Mouse (Mus musculus): ENCODE measurements at regions not wholly inside any gene's neighbourhood (a gene's known extent, or its start where the extent isn't known, plus 50 kb on each side); places are given as distances from the start of the nearest gene placed in this dataset.
A peak's percentile ranks its signal among the peaks of the same experiment; 100 is the strongest.

DNA sequence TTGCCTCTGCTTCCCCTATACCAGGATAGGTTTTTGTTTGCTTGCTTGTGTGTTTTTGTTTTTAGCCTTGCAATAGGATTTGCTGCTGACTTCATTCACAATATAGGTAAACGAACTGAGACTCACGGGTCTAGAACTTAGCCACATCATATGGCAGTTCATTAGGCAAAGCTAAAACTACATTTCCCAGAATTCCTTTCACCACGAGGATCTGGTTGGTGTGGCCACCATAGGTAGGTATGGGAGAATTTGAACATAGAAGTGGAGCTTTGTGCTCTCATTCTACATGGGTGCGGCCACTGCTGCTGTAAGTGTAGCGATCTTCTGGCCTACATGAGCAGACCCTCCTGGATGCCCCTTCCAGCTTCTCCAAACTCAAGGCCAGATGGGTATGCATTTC lies 108.8 kb downstream of the 3100002H09Rik start:
- no peaks in the 10 kb centered on the region for H3K36me3 ChIP-seq
- H3K4me1 ChIP-seq: peaks cover 7% of the 10 kb centered on the region; the same call in 1 of the 2 replicates
- H3K4me2 ChIP-seq: no peak overlapping the region
- H3K27ac ChIP-seq: no peak overlapping the region
- ATAC-seq (replicated peaks; ENCODE audit: low FRiP score): no peak
- H3K4me3 ChIP-seq (replicated peaks): no peak overlapping the region
- H3K9ac ChIP-seq: no peak overlapping the region
- WGBS: 83% methylated on average over 5 of the region's 5 CpGs
- no peaks in the 10 kb centered on the region for H3K9me3 ChIP-seq (replicated peaks)
- peaks cover 36% of the 10 kb centered on the region for H3K27me3 ChIP-seq

GRCm38 (mm10) chr4:124498043-124498442 lies 112.6 kb downstream of the 3100002H09Rik start:
- Histone ChIP-seq H3K27ac (no peak overlapping the region), H3K27me3 (peaks cover 36% of the 10 kb centered on the region), H3K9ac (no peak overlapping the region), H3K36me3 (no peaks in the 10 kb centered on the region), H3K4me2 (no peak overlapping the region), H3K4me1 (0 out of 2 replicates have a peak, but pooled peaks cover 3% of the 10 kb centered on the region), H3K4me3 (replicated peaks) (no peak overlapping the region), H3K9me3 (replicated peaks) (no peaks in the 10 kb centered on the region)
- ATAC-seq (replicated peaks; ENCODE audit: low FRiP score): no peak
- WGBS: 56% methylated on average over 16 of the region's 16 CpGs

DNA sequence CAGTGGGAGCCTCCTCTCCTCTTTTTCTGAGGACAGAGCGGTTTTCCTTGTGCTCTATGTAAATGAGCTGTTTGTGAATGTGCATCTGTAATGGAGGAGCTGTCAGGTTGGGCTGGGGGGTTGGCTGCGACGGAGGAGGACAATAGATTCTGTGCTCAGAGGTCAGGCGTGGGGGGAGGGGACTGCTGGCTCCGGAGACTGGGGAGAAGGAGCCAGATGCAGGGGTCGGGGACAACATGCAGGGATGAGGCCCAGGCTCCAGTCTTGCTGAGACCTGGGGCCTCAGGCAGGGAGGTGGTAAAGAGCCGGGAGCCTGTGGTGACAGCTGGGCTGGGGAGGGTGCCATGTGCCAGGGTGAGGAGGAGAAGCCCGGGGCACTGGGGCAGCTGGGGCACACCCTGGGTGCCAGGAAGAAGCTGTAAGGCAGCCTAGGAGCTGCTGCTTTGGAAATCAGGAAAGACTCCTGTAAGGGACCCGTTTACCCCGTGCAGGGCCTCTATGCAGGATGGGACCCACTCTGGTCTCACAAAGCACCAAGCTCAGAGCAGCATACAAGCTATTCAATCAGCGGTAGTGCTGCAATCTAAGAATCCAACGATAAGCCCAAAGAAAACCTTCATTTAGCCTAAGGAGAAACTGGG lies 124.5 kb downstream of the 3100002H09Rik start:
- 17% methylated on average over 12 of the region's 12 CpGs for WGBS

DNA sequence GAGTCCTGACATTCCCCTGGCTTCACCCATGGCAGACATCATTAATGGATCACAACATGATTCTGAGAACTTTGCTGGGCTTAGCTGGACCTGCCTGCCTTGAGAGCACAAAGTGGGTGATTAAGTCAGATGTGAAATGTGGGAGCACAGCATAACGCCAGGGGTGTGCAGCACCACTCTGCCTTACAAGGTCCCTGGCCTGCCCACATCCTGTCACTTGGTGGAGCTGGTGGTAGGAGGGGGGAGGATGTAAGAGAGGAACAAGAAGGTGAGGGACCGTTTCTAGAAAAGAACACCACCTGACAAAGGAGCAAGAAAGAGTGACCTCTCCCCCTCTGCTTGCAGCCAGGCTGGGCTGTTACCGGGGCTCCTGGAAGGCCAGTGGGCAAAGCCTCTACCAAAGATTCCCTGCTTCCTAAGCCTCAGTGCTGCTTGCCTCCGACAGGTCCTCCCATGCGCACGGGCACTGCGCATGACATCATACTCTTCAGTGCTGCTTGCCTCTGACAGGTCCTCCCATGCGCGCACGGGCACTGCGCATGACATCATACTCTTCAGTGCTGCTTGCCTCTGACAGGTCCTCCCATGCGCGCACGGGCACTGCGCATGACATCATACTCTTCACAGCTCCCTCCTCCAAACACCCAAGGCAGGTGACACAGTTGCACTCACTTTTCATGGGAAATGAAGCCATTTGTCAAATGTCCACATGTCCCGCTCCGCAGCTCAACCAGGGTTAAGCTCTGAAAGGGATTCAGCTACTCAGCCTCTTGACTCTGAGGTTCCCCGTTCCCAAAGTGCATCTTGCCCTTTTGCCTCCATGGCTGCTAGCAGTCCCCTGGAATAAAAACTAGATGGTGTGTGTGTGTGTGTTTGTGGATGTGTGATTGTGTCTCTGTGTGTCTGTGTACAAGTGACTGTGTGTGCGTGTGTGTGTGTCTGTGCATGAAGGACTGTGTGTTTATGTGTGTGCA lies 125.7 kb downstream of the 3100002H09Rik start:
- H3K27ac ChIP-seq: no peak overlapping the region
- H3K27me3 ChIP-seq: peaks cover 78% of the 10 kb centered on the region
- H3K36me3 ChIP-seq: no peaks in the 10 kb centered on the region
- no peak overlapping the region for H3K4me3 ChIP-seq (replicated peaks)
- ATAC-seq (replicated peaks; ENCODE audit: low FRiP score): 0 out of 2 replicates have a peak, but pooled peaks have one; percentile 25
- H3K4me1 ChIP-seq: peaks cover 7% of the 10 kb centered on the region
- no peak overlapping the region for H3K4me2 ChIP-seq
- H3K9ac ChIP-seq: no peak overlapping the region
- WGBS: 34% methylated on average over 19 of the region's 19 CpGs
- H3K9me3 ChIP-seq (replicated peaks): peaks cover 13% of the 10 kb centered on the region

More for the DNA sequence above, 124.5 kb downstream of the 3100002H09Rik start:
- Histone ChIP-seq H3K36me3 (no peaks in the 10 kb centered on the region), H3K4me3 (replicated peaks) (no peak overlapping the region), H3K27me3 (peaks cover 75% of the 10 kb centered on the region), H3K27ac (no peak overlapping the region), H3K4me1 (peaks cover 7% of the 10 kb centered on the region), H3K4me2 (no peak overlapping the region), H3K9ac (no peak overlapping the region), H3K9me3 (replicated peaks) (peaks cover 14% of the 10 kb centered on the region)
- ATAC-seq (replicated peaks; ENCODE audit: low FRiP score): no peak

DNA sequence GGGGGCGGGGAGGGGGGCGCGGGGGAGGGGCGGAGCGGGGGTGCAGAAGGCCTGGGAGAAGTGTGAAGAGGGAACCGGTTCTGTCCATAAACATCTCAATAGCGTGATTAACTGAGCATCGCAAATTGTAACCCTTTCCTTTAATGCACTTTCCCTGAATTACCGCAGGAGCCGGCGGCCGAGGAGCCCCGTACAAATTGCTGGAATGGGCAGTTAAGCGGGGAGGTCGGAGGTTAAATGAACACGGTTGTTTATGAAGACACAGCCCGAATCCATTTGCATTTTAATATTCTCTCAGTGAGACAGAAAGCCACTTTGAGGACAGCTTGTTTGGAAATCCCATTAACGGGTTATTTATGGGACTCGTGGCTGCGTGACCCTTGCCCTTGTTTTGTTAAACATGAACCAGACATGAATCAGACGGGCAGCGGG lies 132.7 kb downstream of the 3100002H09Rik start:
- Histone ChIP-seq H3K36me3 (no peaks in the 10 kb centered on the region), H3K4me2 (peak overlapping the region; percentile 49), H3K9ac (no peak overlapping the region), H3K27me3 (peaks cover 94% of the 10 kb centered on the region), H3K9me3 (replicated peaks) (no peaks in the 10 kb centered on the region), H3K4me3 (replicated peaks) (0 out of 2 replicates have a peak overlapping the region, but pooled peaks have one; percentile 1), H3K27ac (no peak overlapping the region), H3K4me1 (peaks cover 16% of the 10 kb centered on the region)
- peak; percentile 49 for ATAC-seq (replicated peaks; ENCODE audit: low FRiP score)
- 2% methylated on average over 20 of the region's 22 CpGs for WGBS

DNA sequence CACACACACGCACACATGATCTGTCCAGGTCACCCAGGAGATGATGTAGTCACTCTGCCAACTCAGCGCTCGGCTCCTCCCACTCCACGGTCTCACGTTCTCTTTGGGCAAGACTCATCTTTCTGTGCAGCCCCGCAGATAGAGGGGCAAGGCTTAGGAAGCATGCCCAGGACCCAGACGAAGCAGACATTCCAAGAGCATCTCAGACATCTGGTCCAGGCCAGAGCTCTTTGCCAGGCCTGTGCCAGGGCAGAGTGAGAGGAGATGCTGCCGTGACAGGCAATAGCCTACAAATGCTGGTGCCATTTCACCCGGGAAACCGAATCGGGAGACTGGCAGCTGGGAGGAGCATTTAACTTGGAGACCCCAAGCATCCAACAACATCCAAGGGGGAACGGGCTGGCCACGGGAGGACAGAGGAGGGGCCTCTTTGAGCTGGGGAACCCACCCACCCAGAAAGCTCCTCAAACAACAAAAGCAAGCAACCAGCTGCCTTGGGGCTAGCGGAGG lies 133.2 kb downstream of the 3100002H09Rik start:
- no peak overlapping the region for H3K27ac ChIP-seq
- H3K27me3 ChIP-seq: peaks cover 94% of the 10 kb centered on the region
- 10% methylated on average over 14 of the region's 14 CpGs for WGBS
- no peak overlapping the region for H3K9ac ChIP-seq
- H3K9me3 ChIP-seq (replicated peaks): no peaks in the 10 kb centered on the region
- peak overlapping the region; percentile 49 for H3K4me2 ChIP-seq
- peaks cover 16% of the 10 kb centered on the region for H3K4me1 ChIP-seq
- ATAC-seq (replicated peaks; ENCODE audit: low FRiP score): peak; percentile 25; the same call in 1 of the 2 replicates
- H3K4me3 ChIP-seq (replicated peaks): 0 out of 2 replicates have a peak overlapping the region, but pooled peaks have one; percentile 1
- H3K36me3 ChIP-seq: no peaks in the 10 kb centered on the region

GRCm38 (mm10) chr4:124465229-124465820 lies 145.3 kb downstream of the 3100002H09Rik start:
- Histone ChIP-seq H3K27me3 (peaks cover 53% of the 10 kb centered on the region), H3K4me3 (replicated peaks) (no peak overlapping the region), H3K9me3 (replicated peaks) (no peaks in the 10 kb centered on the region), H3K4me1 (no peaks in the 10 kb centered on the region), H3K36me3 (no peaks in the 10 kb centered on the region), H3K4me2 (no peak overlapping the region), H3K9ac (no peak overlapping the region), H3K27ac (no peak overlapping the region)
- 73% methylated on average over 18 of the region's 18 CpGs for WGBS
- ATAC-seq (replicated peaks; ENCODE audit: low FRiP score): no peak

- no peak for ATAC-seq (replicated peaks; ENCODE audit: low FRiP score)
- Histone ChIP-seq H3K9ac (no peak overlapping the region), H3K4me3 (replicated peaks) (no peak overlapping the region), H3K4me2 (no peak overlapping the region), H3K27me3 (peaks cover 37% of the 10 kb centered on the region), H3K4me1 (peaks cover 22% of the 10 kb centered on the region), H3K27ac (no peak overlapping the region), H3K36me3 (no peaks in the 10 kb centered on the region), H3K9me3 (replicated peaks) (no peaks in the 10 kb centered on the region)
- WGBS: 25% methylated on average over 14 of the region's 14 CpGs
These were observed 154.9 kb downstream of the 3100002H09Rik start for GRCm38 (mm10) chr4:124455511-124456338.

- H3K36me3 ChIP-seq: no peaks in the 10 kb centered on the region
- H3K4me1 ChIP-seq: peaks cover 18% of the 10 kb centered on the region
- peaks cover 25% of the 10 kb centered on the region for H3K27me3 ChIP-seq
- 4% methylated on average over 3 of the region's 3 CpGs for whole genome bisulfite sequencing
- H3K9ac ChIP-seq: no peak overlapping the region
- H3K9me3 ChIP-seq (replicated peaks): no peaks in the 10 kb centered on the region
- no peak overlapping the region for H3K27ac ChIP-seq
- ATAC-seq (replicated peaks; ENCODE audit: low FRiP score): peak; percentile 56; the same call in 1 of the 2 replicates
- no peak overlapping the region for H3K4me3 ChIP-seq (replicated peaks)
- no peak overlapping the region for H3K4me2 ChIP-seq
These were observed 159.5 kb downstream of the 3100002H09Rik start for GRCm38 (mm10) chr4:124451131-124451530.

- H3K4me3 ChIP-seq (replicated peaks): no peak overlapping the region
- peaks cover 52% of the 10 kb centered on the region for H3K27me3 ChIP-seq
- no peak overlapping the region for H3K27ac ChIP-seq
- H3K4me2 ChIP-seq: no peak overlapping the region
- no peak overlapping the region for H3K9ac ChIP-seq
- WGBS: 76% methylated on average over 8 of the region's 8 CpGs
- H3K4me1 ChIP-seq: peaks cover 19% of the 10 kb centered on the region
- no peaks in the 10 kb centered on the region for H3K36me3 ChIP-seq
- no peak for ATAC-seq (replicated peaks; ENCODE audit: low FRiP score)
- no peaks in the 10 kb centered on the region for H3K9me3 ChIP-seq (replicated peaks)
These were observed 164.0 kb downstream of the 3100002H09Rik start for GRCm38 (mm10) chr4:124446615-124447014.

GRCm38 (mm10) chr4:124443613-124444108 lies 166.9 kb downstream of the 3100002H09Rik start:
- H3K9ac ChIP-seq: no peak overlapping the region
- H3K36me3 ChIP-seq: no peaks in the 10 kb centered on the region
- no peak overlapping the region for H3K27ac ChIP-seq
- H3K27me3 ChIP-seq: peaks cover 73% of the 10 kb centered on the region
- ATAC-seq (replicated peaks; ENCODE audit: low FRiP score): no peak
- 4% methylated on average over 10 of the region's 10 CpGs for WGBS
- no peak overlapping the region for H3K4me2 ChIP-seq
- H3K4me3 ChIP-seq (replicated peaks): no peak overlapping the region
- H3K9me3 ChIP-seq (replicated peaks): no peaks in the 10 kb centered on the region
- H3K4me1 ChIP-seq: peaks cover 11% of the 10 kb centered on the region
